In the genomic region with DNA sequence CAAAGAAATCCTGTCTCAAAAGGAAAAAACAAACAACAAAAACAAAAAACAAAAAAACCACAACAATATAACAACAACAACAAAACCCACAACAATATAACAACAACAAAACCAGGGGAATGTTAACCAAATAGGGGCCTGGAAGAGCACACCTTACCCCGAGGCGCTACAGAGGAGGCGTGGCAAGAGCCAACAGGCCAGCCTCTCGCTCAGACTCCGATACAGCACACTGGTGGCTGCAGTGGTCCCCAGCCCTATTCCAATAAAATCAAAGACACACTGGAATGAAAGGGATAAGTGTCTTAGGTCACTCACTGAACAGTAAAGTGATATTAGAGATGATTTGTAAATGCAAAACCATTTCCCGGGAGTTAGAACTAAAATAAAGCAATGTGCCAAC, we compare ENCODE assay signal across 8 mouse cellular contexts. TPM values are rescaled to one million over a fixed set of nuclear protein-coding genes. Genes with fewer than 3 reads are reported as not detected.
DNase-seq lines count a peak whose midpoint lies in the region; ATAC-seq and TF ChIP-seq lines count a peak whose summit lies in the region.

No protein-coding gene starts in this region.

- H3K27me3 ChIP-seq in kidney, adult 2 months (replicated peaks; ENCODE audit: control insufficient read depth, insufficient read depth, low read length) = no peaks in the 10 kb centered on the region
- H3K27me3 ChIP-seq in hindbrain, embryonic 13.5 days = no peaks in the 10 kb centered on the region
- no peaks in the 10 kb centered on the region for H3K27me3 ChIP-seq in midbrain, embryonic 12.5 days

- 3% methylated on average over 6 of the region's 6 CpGs for WGBS in kidney, adult 2 months
- under 1% methylated on average over 6 of the region's 6 CpGs for WGBS in bone marrow, adult 2 months
- 0% methylated on average over 6 of the region's 6 CpGs for WGBS in hindbrain, embryonic 13.5 days
- WGBS in midbrain, embryonic 12.5 days = 0% methylated on average over 6 of the region's 6 CpGs

- H3K9ac ChIP-seq in hindbrain, embryonic 13.5 days = peak overlapping the region; percentile 66
- H3K9ac ChIP-seq in midbrain, embryonic 12.5 days (replicated peaks) = peak overlapping the region; percentile 55

- no peaks in the 10 kb centered on the region for H3K9me3 ChIP-seq in hindbrain, embryonic 13.5 days
- no peaks in the 10 kb centered on the region for H3K9me3 ChIP-seq in midbrain, embryonic 12.5 days

- H3K4me1 ChIP-seq in kidney, adult 2 months (ENCODE audit: control insufficient read depth, insufficient read depth, low read length) = no peaks in the 10 kb centered on the region
- no peaks in the 10 kb centered on the region; the same call in 1 of the 2 replicates for H3K4me1 ChIP-seq in bone marrow, adult 2 months (ENCODE audit: control insufficient read depth, insufficient read depth, low read length)
- peaks cover 15% of the 10 kb centered on the region for H3K4me1 ChIP-seq in hindbrain, embryonic 13.5 days (replicated peaks)
- peaks cover 13% of the 10 kb centered on the region for H3K4me1 ChIP-seq in midbrain, embryonic 12.5 days

- no peak for TF ChIP-seq POLR2A in kidney, adult 2 months (IDR thresholded peaks at IDR 0.05; ENCODE audit: low read depth, low read length)
- no peak for TF ChIP-seq POLR2A in bone marrow, adult 2 months (IDR thresholded peaks at IDR 0.05; ENCODE audit: borderline replicate concordance, control insufficient read depth, low read depth, low read length)

- no peak overlapping the region for H3K27ac ChIP-seq in kidney, adult 2 months (ENCODE audit: insufficient read depth, low read depth, low read length)
- H3K27ac ChIP-seq in bone marrow, adult 2 months (ENCODE audit: control insufficient read depth, insufficient read depth, low read depth, low read length, poor library complexity) = peak overlapping the region; percentile 90; the same call in 1 of the 2 replicates
- no peak overlapping the region for H3K27ac ChIP-seq in hindbrain, embryonic 13.5 days
- H3K27ac ChIP-seq in midbrain, embryonic 12.5 days (replicated peaks) = peak overlapping the region; percentile 97; the same call in 1 of the 2 replicates

- ATAC-seq in hindbrain, embryonic 13.5 days (ENCODE audit: low FRiP score) = no peak
- ATAC-seq in midbrain, embryonic 12.5 days (ENCODE audit: low FRiP score, low read depth) = peak; percentile 16; the same call in 1 of the 2 replicates

- no peaks in the 10 kb centered on the region for H3K36me3 ChIP-seq in kidney, adult 2 months (ENCODE audit: control insufficient read depth, insufficient read depth, low read length)
- H3K36me3 ChIP-seq in hindbrain, embryonic 13.5 days = no peaks in the 10 kb centered on the region
- H3K36me3 ChIP-seq in midbrain, embryonic 12.5 days = no peaks in the 10 kb centered on the region

- H3K4me2 ChIP-seq in hindbrain, embryonic 13.5 days = peak overlapping the region; percentile 93
- H3K4me2 ChIP-seq in midbrain, embryonic 12.5 days (replicated peaks) = peak overlapping the region; percentile 84

- DNase-seq in kidney, adult 2 months = no peak
- no peak for DNase-seq in kidney, postnatal 14 days
- DNase-seq in urinary bladder, postnatal 10 days (ENCODE audit: low spot score) = no peak
- DNase-seq in kidney, postnatal 10 days = no peak
- DNase-seq in gastrocnemius, postnatal 4 days (ENCODE audit: low spot score in 2 of 2) = no peak

- no peak for TF ChIP-seq CTCF in kidney, adult 2 months (conservative IDR thresholded peaks at IDR 0.05; ENCODE audit: insufficient read depth, insufficient read length, low read depth, low read length)
- no peak for TF ChIP-seq CTCF in bone marrow, adult 2 months (IDR thresholded peaks at IDR 0.05; ENCODE audit: control insufficient read depth, insufficient read depth, low read length)

- H3K4me3 ChIP-seq in kidney, adult 2 months (ENCODE audit: insufficient read depth, low read depth, low read length) = peak overlapping the region; percentile 69; the same call in 1 of the 2 replicates
- H3K4me3 ChIP-seq in bone marrow, adult 2 months (replicated peaks; ENCODE audit: control insufficient read depth, low read depth, low read length) = peak overlapping the region; percentile 82
- peak overlapping the region; percentile 74 for H3K4me3 ChIP-seq in hindbrain, embryonic 13.5 days
- H3K4me3 ChIP-seq in midbrain, embryonic 12.5 days = peak overlapping the region; percentile 65

RNA-seq across cellular contexts. Expression of a gene that starts 0.4 kb away (rescaled TPM):
- polyA plus RNA-seq in kidney, adult 2 months (2012; rRNA removed) = 0.11 TPM in 1 of 2 replicates, not detected in the other
- polyA plus RNA-seq in bone marrow, adult 2 months (2011; ENCODE audit: insufficient read depth, insufficient read length, low replicate concordance, missing spikeins) = not detected in 2 replicates
- polyA plus RNA-seq in hindbrain, embryonic 13.5 days (2015; fragmentation: Nextera tagmentation; extraction: Ambion mirVana) = 0.43 and 0.66 TPM in 2 replicates
- polyA plus RNA-seq in midbrain, embryonic 12.5 days (2016; fragmentation: Nextera tagmentation; extraction: Ambion mirVana) = 0.48 and 0.66 TPM in 2 replicates
- under 1 TPM; 0.29 to 0.96 TPM for total RNA-seq in gastrocnemius, postnatal 4 days (2021)

RNA-seq across cellular contexts. Expression of a gene that starts 0.7 kb away (rescaled TPM):
- 5.8 and 7.2 TPM in 2 replicates for polyA plus RNA-seq in kidney, adult 2 months (2012; rRNA removed)
- polyA plus RNA-seq in bone marrow, adult 2 months (2011; ENCODE audit: insufficient read depth, insufficient read length, low replicate concordance, missing spikeins) = 33.7 and 45.3 TPM in 2 replicates
- 3.1 and 4.3 TPM in 2 replicates for polyA plus RNA-seq in hindbrain, embryonic 13.5 days (2015; fragmentation: Nextera tagmentation; extraction: Ambion mirVana)
- polyA plus RNA-seq in midbrain, embryonic 12.5 days (2016; fragmentation: Nextera tagmentation; extraction: Ambion mirVana) = 11.3 and 13.4 TPM in 2 replicates
- total RNA-seq in gastrocnemius, postnatal 4 days (2021) = 1 to 10 TPM; 5.5 to 7.4 TPM

RNA-seq across cellular contexts. Expression of a gene that starts 12.0 kb away (rescaled TPM):
- polyA plus RNA-seq in kidney, adult 2 months (2012; rRNA removed) = 4.2 and 4.9 TPM in 2 replicates
- 3.2 and 3.5 TPM in 2 replicates for polyA plus RNA-seq in bone marrow, adult 2 months (2011; ENCODE audit: insufficient read depth, insufficient read length, low replicate concordance, missing spikeins)
- 84.2 and 90.1 TPM in 2 replicates for polyA plus RNA-seq in hindbrain, embryonic 13.5 days (2015; fragmentation: Nextera tagmentation; extraction: Ambion mirVana)
- polyA plus RNA-seq in midbrain, embryonic 12.5 days (2016; fragmentation: Nextera tagmentation; extraction: Ambion mirVana) = 76.3 and 88.6 TPM in 2 replicates
- total RNA-seq in gastrocnemius, postnatal 4 days (2021) = 10 to 100 TPM; 29.8 to 42.1 TPM

RNA-seq across cellular contexts. Expression of a gene that starts 29.0 kb away (rescaled TPM):
- 99.0 and 122 TPM in 2 replicates for polyA plus RNA-seq in kidney, adult 2 months (2012; rRNA removed)
- polyA plus RNA-seq in bone marrow, adult 2 months (2011; ENCODE audit: insufficient read depth, insufficient read length, low replicate concordance, missing spikeins) = 11.7 and 23.3 TPM in 2 replicates
- 118 and 126 TPM in 2 replicates for polyA plus RNA-seq in hindbrain, embryonic 13.5 days (2015; fragmentation: Nextera tagmentation; extraction: Ambion mirVana)
- polyA plus RNA-seq in midbrain, embryonic 12.5 days (2016; fragmentation: Nextera tagmentation; extraction: Ambion mirVana) = 86.9 and 92.9 TPM in 2 replicates
- 10 to 100 TPM; 25.0 to 26.5 TPM for total RNA-seq in gastrocnemius, postnatal 4 days (2021)

RNA-seq across cellular contexts. Expression of a gene that starts 35.1 kb away (rescaled TPM):
- 162 and 170 TPM in 2 replicates for polyA plus RNA-seq in kidney, adult 2 months (2012; rRNA removed)
- 1.3 and 8.9 TPM in 2 replicates for polyA plus RNA-seq in bone marrow, adult 2 months (2011; ENCODE audit: insufficient read depth, insufficient read length, low replicate concordance, missing spikeins)
- 13.1 and 16.8 TPM in 2 replicates for polyA plus RNA-seq in hindbrain, embryonic 13.5 days (2015; fragmentation: Nextera tagmentation; extraction: Ambion mirVana)
- polyA plus RNA-seq in midbrain, embryonic 12.5 days (2016; fragmentation: Nextera tagmentation; extraction: Ambion mirVana) = 17.5 and 19.0 TPM in 2 replicates
- total RNA-seq in gastrocnemius, postnatal 4 days (2021) = 1 to 10 TPM; 2.5 to 3.8 TPM

Comparison
In these comparisons a context has a peak if more than half of its experiments do, and no peak if none do; other contexts are left out.
1. H3K27ac ChIP-seq: peak in bone marrow, adult 2 months (single experiment) and midbrain, embryonic 12.5 days (single experiment); none in kidney, adult 2 months (single experiment) and hindbrain, embryonic 13.5 days (single experiment).
2. RNA of a gene that starts 12.0 kb away (polyA plus RNA-seq): 84.2 to 90.1 TPM in hindbrain, embryonic 13.5 days and 76.3 to 88.6 TPM in midbrain, embryonic 12.5 days; 4.2 to 4.9 TPM in kidney, adult 2 months and 3.2 to 3.5 TPM in bone marrow, adult 2 months; every median in the first group is over 10 times any median in the second.
3. Peak in every context shown above with its lines, with median percentiles within 50 percentile points of each other: H3K4me3 ChIP-seq.